Mouse (Mus musculus) heart, postnatal 0 days (tissue): ENCODE data around the gene Ptprt.

Experiments
- CTCF ChIP-seq: IDR thresholded peaks from 2 replicates; pipeline ENCODE4 v1.5.1; 2016; ENCODE audit warnings: antibody characterized with exemption, control low read depth, low read depth
- EP300 ChIP-seq: IDR thresholded peaks from 2 replicates; pipeline ENCODE4 v1.6.1; 2016; ENCODE audit warnings: antibody characterized with exemption, low read depth

DNA sequence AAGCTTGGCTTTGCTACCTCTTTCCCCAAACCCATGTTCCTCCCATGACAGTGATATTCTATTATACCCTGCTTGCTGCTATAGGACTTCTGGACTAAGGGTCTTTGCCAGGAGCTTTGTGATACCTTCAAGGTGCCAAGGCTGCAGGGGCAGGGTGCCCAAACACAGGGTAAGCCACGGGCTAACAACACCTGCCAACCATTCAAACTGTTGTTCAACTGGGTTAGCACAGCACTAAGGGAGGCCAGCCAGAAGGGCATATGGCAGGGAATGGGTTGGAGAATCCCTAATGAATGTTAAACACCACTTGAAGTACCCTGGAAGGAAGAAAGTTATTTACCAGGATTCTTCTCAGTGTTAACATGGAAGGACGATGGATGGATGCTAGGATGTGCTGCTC lies 1108.9 kb downstream of the Ptprt start:
- TF ChIP-seq CTCF: no peak
- no peak for TF ChIP-seq EP300
